Mouse (Mus musculus): ENCODE results near the gene Krt17. TPM values are rescaled to one million over a fixed set of nuclear protein-coding genes. Genes with fewer than 3 reads are reported as not detected.
"Not testable (repeated sequence)": the region's sequence is repeated elsewhere in the genome, so short reads cannot be mapped to it uniquely, and the experiment has no call there.

Gene Krt17
- polyA plus RNA-seq, 1 experiment = 0.11 TPM

DNA sequence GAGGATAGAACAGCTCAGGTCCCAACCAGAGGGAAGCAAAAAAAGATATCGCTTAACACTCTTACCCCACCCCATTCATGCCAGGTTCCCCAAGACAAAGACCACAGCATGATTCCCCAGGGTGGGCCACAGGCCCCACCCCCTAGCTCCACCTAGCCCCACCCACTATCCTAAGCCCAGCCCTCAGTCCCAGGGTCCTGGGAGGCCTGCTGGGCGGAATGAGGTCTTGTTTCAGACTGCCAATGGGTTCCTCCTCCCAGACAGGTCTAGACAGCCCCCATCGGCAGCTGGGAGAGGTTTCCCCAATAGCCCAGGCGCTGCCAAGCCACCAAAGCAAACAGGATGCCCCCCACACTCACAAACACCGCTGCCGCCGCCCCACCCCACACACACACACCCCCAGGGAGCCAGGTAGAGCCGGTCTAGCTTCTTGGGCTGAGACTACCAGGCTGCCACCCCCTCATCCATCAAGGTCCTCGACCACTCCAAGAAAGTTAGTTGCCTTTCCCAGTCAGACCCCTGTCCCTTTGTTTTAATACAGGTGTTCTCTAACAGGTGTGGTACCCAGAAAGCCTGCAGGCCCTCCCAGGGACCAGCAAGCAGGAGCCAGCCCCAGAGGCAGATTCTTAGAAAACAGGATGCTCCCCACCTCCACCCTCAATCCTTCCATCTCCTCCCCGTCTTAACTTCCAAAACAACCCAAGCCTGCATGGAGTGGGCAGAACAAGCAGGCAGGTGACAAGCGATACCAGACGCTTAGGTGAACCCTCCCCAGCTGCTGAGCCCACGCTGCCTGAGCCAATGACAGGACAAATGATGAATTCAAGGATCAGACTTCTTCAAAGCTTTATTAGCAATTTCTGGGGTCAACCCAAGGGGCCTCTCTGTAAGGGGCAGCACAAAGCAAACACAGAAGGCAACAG lies 1.5 kb upstream of the Krt17 start:
- H3K4me3 ChIP-seq (ENCODE audit: low read depth, low read length) = no peak overlapping the region
- no peak overlapping the region for H3K27ac ChIP-seq (ENCODE audit: insufficient read depth, low read depth, low read length)
- TF ChIP-seq CTCF (IDR thresholded peaks at IDR 0.05; ENCODE audit: extremely low read depth, insufficient read length, insufficient replicate concordance, low read depth, low read length) (no peak), POLR2A (IDR thresholded peaks at IDR 0.05; ENCODE audit: low read depth, low read length) (no peak)
- no peaks in the 10 kb centered on the region for H3K36me3 ChIP-seq (ENCODE audit: control insufficient read depth, insufficient read depth, low read length)
- no peaks in the 10 kb centered on the region for H3K4me1 ChIP-seq (ENCODE audit: control insufficient read depth, insufficient read depth, insufficient read length, low read length)
- H3K27me3 ChIP-seq (ENCODE audit: control insufficient read depth, insufficient read depth, low read length) = no peaks in the 10 kb centered on the region
- 48% methylated on average over 13 of the region's 13 CpGs for WGBS

DNA sequence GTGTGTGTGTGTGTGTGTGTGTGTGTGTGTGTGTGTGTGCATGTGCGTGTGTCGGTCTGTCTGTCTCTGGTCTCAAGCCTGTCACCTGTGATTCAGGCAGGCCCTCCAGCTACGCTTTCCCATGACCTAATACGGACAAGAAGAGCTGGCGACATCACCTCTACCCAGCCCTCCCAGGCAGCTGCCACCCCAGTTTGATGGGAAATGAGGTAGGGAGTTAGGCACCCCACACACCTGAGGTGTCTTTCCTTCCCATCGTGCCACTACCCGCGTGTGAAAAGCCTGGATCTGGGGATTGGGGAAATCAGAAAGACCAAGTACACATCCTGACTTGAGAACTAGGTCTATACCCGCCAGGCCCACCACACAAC lies 391 bp upstream of the Krt17 start:
- TF ChIP-seq POLR2A (IDR thresholded peaks at IDR 0.05; ENCODE audit: low read depth, low read length) = no peak
- no peak for TF ChIP-seq CTCF (IDR thresholded peaks at IDR 0.05; ENCODE audit: extremely low read depth, insufficient read length, insufficient replicate concordance, low read depth, low read length)
- Histone ChIP-seq H3K4me1 (ENCODE audit: control insufficient read depth, insufficient read depth, insufficient read length, low read length) (no peaks in the 10 kb centered on the region), H3K27ac (ENCODE audit: insufficient read depth, low read depth, low read length) (no peak overlapping the region), H3K36me3 (ENCODE audit: control insufficient read depth, insufficient read depth, low read length) (no peaks in the 10 kb centered on the region), H3K27me3 (ENCODE audit: control insufficient read depth, insufficient read depth, low read length) (no peaks in the 10 kb centered on the region), H3K4me3 (ENCODE audit: low read depth, low read length) (no peak overlapping the region)
- WGBS = 88% methylated on average over 9 of the region's 9 CpGs

DNA sequence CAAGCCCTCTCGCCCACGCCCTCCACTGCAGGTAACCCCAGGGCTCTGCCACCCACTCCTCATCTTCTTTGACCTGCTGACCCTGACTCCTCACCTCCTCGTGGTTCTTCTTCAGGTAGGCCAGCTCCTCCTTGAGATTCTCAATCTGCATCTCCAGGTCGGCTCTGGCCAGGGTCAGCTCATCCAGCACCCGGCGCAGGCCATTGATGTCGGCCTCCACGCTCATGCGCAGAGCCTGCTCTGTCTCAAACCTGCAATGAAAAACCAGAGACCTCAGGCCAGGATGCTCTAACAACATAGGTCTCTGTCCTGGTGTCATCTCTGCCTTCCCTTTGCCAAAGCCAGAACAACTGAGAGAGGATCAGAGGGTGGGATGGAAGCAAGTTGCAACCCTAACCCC lies 1.8 kb downstream of the Krt17 start:
- no peak overlapping the region for H3K27ac ChIP-seq (ENCODE audit: insufficient read depth, low read depth, low read length)
- TF ChIP-seq POLR2A (IDR thresholded peaks at IDR 0.05; ENCODE audit: low read depth, low read length) = no peak
- no peak for TF ChIP-seq CTCF (IDR thresholded peaks at IDR 0.05; ENCODE audit: extremely low read depth, insufficient read length, insufficient replicate concordance, low read depth, low read length)
- H3K4me3 ChIP-seq (ENCODE audit: low read depth, low read length) = no peak overlapping the region
- H3K36me3 ChIP-seq (ENCODE audit: control insufficient read depth, insufficient read depth, low read length) = no peaks in the 10 kb centered on the region
- no peaks in the 10 kb centered on the region for H3K4me1 ChIP-seq (ENCODE audit: control insufficient read depth, insufficient read depth, insufficient read length, low read length)
- 92% methylated on average over 9 of the region's 9 CpGs for WGBS
- no peaks in the 10 kb centered on the region for H3K27me3 ChIP-seq (ENCODE audit: control insufficient read depth, insufficient read depth, low read length)

DNA sequence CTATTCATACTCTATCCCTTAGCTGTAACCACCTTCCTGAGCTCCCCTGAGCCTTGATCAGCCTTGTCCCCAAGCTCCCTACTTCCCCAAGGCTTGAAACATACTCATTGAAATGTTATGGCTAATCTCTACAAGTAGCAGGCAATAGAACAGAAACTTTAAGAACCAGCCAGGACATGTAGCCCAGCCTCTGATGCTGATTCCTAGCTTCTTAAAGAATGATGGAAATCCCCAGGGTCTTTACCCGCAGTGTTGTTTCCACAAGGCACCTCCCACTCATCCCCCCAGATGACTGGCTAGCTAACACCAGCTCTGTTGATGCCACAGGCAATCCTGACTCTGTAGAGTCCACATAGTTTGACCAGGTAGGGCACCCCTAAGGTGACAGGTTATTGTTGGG lies 2.9 kb downstream of the Krt17 start:
- H3K27me3 ChIP-seq (ENCODE audit: control insufficient read depth, insufficient read depth, low read length) = no peaks in the 10 kb centered on the region

DNA sequence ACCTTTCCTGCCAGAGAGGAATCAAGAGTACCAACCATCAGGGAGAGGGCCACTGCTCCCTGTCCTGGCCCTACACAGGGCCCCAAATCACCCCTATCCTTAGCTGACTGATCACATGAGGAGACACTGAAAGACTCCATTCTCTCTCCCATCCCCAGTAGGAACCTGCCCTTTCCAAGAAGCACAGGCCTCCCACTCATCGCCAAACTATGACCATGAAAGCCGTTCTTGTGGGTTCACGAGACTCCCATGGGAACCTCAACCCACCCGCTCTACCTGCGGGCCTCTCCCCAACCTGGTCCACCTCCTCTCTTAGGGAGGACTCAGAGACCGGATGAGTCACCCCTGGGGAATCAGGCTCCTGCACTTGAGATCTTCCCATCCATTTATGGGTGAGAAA lies 5.3 kb downstream of the Krt17 start:
- TF ChIP-seq POLR2A (IDR thresholded peaks at IDR 0.05; ENCODE audit: low read depth, low read length) = no peak
- TF ChIP-seq CTCF (IDR thresholded peaks at IDR 0.05; ENCODE audit: extremely low read depth, insufficient read length, insufficient replicate concordance, low read depth, low read length) = no peak
- WGBS = 91% methylated on average over 6 of the region's 6 CpGs
- no peak overlapping the region for H3K4me3 ChIP-seq (ENCODE audit: low read depth, low read length)

More for the DNA sequence above, 2.9 kb downstream of the Krt17 start:
- Histone ChIP-seq H3K27ac (ENCODE audit: insufficient read depth, low read depth, low read length) (no peak overlapping the region), H3K4me3 (ENCODE audit: low read depth, low read length) (no peak overlapping the region), H3K36me3 (ENCODE audit: control insufficient read depth, insufficient read depth, low read length) (no peaks in the 10 kb centered on the region), H3K4me1 (ENCODE audit: control insufficient read depth, insufficient read depth, insufficient read length, low read length) (no peaks in the 10 kb centered on the region)
- TF ChIP-seq POLR2A (IDR thresholded peaks at IDR 0.05; ENCODE audit: low read depth, low read length) = no peak
- TF ChIP-seq CTCF (IDR thresholded peaks at IDR 0.05; ENCODE audit: extremely low read depth, insufficient read length, insufficient replicate concordance, low read depth, low read length) = no peak
- 88% methylated on average over 1 of the region's 1 CpGs for WGBS

DNA sequence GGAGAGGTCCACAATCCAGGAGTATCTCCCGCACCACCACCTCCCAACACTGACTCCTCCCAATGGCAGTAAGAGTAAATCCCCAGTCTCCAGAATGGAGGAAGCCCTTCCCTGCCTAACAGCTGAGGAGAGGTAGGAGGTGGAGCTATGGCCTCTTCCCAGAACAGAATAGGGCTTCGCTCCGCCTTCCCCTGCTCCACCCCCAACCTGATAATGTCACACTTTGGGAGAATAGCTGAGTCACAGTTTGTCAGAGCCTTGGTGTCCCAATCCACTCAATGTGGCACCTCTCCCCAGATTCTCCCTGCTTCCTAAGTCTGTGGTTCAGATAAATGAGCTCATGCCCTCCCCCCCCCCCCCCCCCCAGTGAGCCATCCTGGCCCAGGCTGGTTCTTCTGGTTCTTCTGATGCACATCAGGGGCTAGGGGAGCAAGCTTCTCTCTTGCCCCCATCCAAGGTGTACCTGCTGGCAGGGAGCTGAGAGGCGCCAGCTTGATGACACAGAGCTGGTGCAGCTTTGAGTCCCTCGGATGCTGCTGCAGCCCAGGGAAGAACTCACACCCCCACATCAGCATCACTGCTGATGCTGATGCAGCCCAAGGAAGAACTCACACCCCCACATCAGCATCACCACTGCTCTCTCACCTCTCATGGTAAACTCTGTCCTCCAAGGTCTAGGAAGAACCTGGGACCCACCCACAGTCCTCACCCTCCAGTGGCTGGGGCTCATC lies 6.3 kb downstream of the Krt17 start:
- Histone ChIP-seq H3K4me3 (ENCODE audit: low read depth, low read length) (no peak overlapping the region), H3K27ac (ENCODE audit: insufficient read depth, low read depth, low read length) (no peak overlapping the region), H3K4me1 (ENCODE audit: control insufficient read depth, insufficient read depth, insufficient read length, low read length) (no peaks in the 10 kb centered on the region), H3K36me3 (ENCODE audit: control insufficient read depth, insufficient read depth, low read length) (no peaks in the 10 kb centered on the region), H3K27me3 (ENCODE audit: control insufficient read depth, insufficient read depth, low read length) (no peaks in the 10 kb centered on the region)
- TF ChIP-seq CTCF (IDR thresholded peaks at IDR 0.05; ENCODE audit: extremely low read depth, insufficient read length, insufficient replicate concordance, low read depth, low read length) (no peak), POLR2A (IDR thresholded peaks at IDR 0.05; ENCODE audit: low read depth, low read length) (no peak)
- WGBS = 50% methylated on average over 5 of the region's 5 CpGs

More for the DNA sequence above, 5.3 kb downstream of the Krt17 start:
- Histone ChIP-seq H3K27me3 (ENCODE audit: control insufficient read depth, insufficient read depth, low read length) (no peaks in the 10 kb centered on the region), H3K36me3 (ENCODE audit: control insufficient read depth, insufficient read depth, low read length) (no peaks in the 10 kb centered on the region), H3K4me1 (ENCODE audit: control insufficient read depth, insufficient read depth, insufficient read length, low read length) (no peaks in the 10 kb centered on the region), H3K27ac (ENCODE audit: insufficient read depth, low read depth, low read length) (no peak overlapping the region)

DNA sequence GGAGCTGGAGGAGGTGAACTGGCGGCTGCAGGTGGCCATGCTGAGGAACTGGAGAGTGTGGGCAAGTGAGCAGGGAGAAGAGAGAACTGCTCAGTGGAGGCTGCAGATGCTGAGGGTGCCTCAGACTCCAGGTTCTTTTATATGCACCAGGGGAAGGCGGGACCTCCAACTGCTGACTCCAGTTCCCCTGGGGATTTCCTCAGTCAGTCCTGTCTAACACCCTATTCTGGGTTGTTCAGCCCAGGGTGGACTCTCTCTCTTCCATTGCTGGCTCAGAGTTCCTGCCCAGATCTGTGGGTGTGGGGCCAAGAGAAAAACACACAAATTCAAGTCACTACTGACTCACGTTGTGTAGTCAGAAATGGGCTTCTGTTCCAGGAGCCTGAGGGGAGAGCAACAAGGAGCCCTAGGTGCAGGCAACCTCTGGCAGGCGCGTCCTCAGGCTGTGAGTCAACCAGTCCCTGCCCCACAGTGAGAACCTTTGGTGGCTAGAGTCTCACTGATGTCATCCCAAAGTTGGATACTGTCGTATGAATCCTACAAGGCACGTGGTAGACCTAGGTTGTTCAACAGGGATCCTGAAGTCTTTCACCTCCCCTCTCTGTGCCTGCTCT lies 11.9 kb downstream of the Krt17 start, which contains the start of gene Krt16:
Gene Krt16, minus strand, starts transcription at position 51 of the 614 bp plus-strand sequence.
- no peak within 1 kb of the TSS for H3K4me3 ChIP-seq (ENCODE audit: low read depth, low read length)
- H3K4me1 ChIP-seq (ENCODE audit: control insufficient read depth, insufficient read depth, insufficient read length, low read length) = no peaks in the 10 kb centered on the region
- TF ChIP-seq POLR2A (IDR thresholded peaks at IDR 0.05; ENCODE audit: low read depth, low read length) = no peak
- TF ChIP-seq CTCF (IDR thresholded peaks at IDR 0.05; ENCODE audit: extremely low read depth, insufficient read length, insufficient replicate concordance, low read depth, low read length) = no peak
- no peaks in the 10 kb centered on the region for H3K27me3 ChIP-seq (ENCODE audit: control insufficient read depth, insufficient read depth, low read length)
- 85% methylated on average over 7 of the region's 7 CpGs for WGBS
- no peak within 1 kb of the TSS for H3K27ac ChIP-seq (ENCODE audit: insufficient read depth, low read depth, low read length)
- no peaks in the 10 kb centered on the region for H3K36me3 ChIP-seq (ENCODE audit: control insufficient read depth, insufficient read depth, low read length)

DNA sequence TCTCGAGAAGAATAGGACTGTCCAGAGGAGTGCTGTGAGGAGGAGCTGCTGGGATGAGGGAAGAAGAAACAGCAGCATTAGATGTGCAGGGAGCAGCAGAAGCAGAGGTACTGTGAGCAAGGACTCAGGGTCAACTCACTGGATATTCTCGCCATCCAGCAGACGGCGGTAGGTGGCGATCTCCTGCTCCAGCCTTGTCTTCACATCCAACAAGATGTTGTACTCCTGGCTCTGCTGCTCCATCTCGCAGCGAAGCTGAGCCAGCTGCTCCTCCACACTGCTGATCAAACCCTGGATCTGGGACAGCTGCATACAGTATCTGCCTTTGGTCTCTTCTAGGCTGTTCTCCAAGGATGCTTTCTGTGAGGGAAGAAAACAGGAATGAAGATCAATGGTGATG lies 14.4 kb downstream of the Krt17 start:
- not testable (repeated sequence) for H3K27me3 ChIP-seq (ENCODE audit: control insufficient read depth, insufficient read depth, low read length); H3K4me1 ChIP-seq (ENCODE audit: control insufficient read depth, insufficient read depth, insufficient read length, low read length); H3K36me3 ChIP-seq (ENCODE audit: control insufficient read depth, insufficient read depth, low read length); H3K4me3 ChIP-seq (ENCODE audit: low read depth, low read length); H3K27ac ChIP-seq (ENCODE audit: insufficient read depth, low read depth, low read length)
- WGBS = 63% methylated on average over 7 of the region's 7 CpGs

DNA sequence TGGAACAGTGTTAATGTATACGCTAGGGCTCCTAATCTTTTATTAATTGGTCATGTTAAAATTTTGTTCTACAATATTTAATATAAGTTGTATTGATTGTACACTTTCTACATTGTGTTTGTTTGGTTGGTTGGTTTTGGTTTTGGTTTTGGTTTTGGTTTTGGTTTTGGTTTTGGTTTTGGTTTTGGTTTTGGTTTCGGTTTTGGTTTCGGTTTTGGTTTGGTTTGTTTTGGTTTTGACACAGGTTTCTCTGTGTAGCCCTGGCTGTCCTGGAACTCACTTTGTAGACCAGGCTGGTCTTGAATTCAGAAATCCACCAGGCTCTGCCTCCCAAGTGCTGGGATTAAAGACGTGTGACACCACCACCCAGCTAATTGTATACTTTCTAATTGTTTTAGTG lies 20.6 kb downstream of the Krt17 start:
- H3K4me1 ChIP-seq (ENCODE audit: control insufficient read depth, insufficient read depth, insufficient read length, low read length); H3K27me3 ChIP-seq (ENCODE audit: control insufficient read depth, insufficient read depth, low read length); H3K4me3 ChIP-seq (ENCODE audit: low read depth, low read length); H3K36me3 ChIP-seq (ENCODE audit: control insufficient read depth, insufficient read depth, low read length); H3K27ac ChIP-seq (ENCODE audit: insufficient read depth, low read depth, low read length): not testable (repeated sequence)
- 97% methylated on average over 4 of the region's 4 CpGs for WGBS

Data from small intestine, adult 2 months (tissue).